ENCODE assay signal across 7 mouse cellular contexts in genomic region chr11:102223166-102223565, GRCm38 (mm10). TPM values are rescaled to one million over a fixed set of nuclear protein-coding genes. Genes with fewer than 3 reads are reported as not detected.
DNase-seq lines count a peak whose midpoint lies in the region; TF ChIP-seq lines count a peak whose summit lies in the region.

No protein-coding gene starts in this region.

- DNase-seq in lung, adult 2 months, result no peak
- no peak for DNase-seq in lung, postnatal 25 days (ENCODE audit: low spot score)
- peak; percentile 77 for DNase-seq in MN1 (ENCODE audit: low spot score)
- DNase-seq in embryo, embryonic 10 days (ENCODE audit: low spot score), result peak; percentile 73
- peak; percentile 80 for DNase-seq in kidney, postnatal 10 days
- DNase-seq in retina, postnatal 1 day, result peak; percentile 85
- no peak for DNase-seq in left cerebral cortex, adult 11 months (ENCODE audit: low spot score)

- peak; percentile 63; the same call in 1 of the 2 replicates for TF ChIP-seq CTCF in lung, adult 2 months (IDR thresholded peaks at IDR 0.05; ENCODE audit: insufficient read depth, low read length)

- 47% methylated on average over 6 of the region's 6 CpGs for WGBS in lung, adult 2 months

- TF ChIP-seq POLR2A in lung, adult 2 months (IDR thresholded peaks at IDR 0.05; ENCODE audit: borderline replicate concordance, extremely low read depth, low read depth, low read length), result no peak

- H3K4me1 ChIP-seq in lung, adult 2 months (ENCODE audit: control insufficient read depth, insufficient read depth, low read length), result peaks cover 54% of the 10 kb centered on the region

- H3K4me3 ChIP-seq in lung, adult 2 months (replicated peaks; ENCODE audit: extremely low read depth, low read depth, low read length), result no peak overlapping the region

RNA-seq across cellular contexts. Expression of gene Hdac5, which starts 6.8 kb away (rescaled TPM):
- polyA plus RNA-seq in lung, adult 2 months (2012; rRNA removed), result 140 and 160 TPM in 2 replicates

RNA-seq across cellular contexts. Expression of gene BC030867, which starts 25.5 kb away (rescaled TPM):
- 0.65 and 0.68 TPM in 2 replicates for polyA plus RNA-seq in lung, adult 2 months (2012; rRNA removed)

RNA-seq across cellular contexts. Expression of gene G6pc3, which starts 33.7 kb away (rescaled TPM):
- polyA plus RNA-seq in lung, adult 2 months (2012; rRNA removed), result 74.4 and 82.5 TPM in 2 replicates

RNA-seq across cellular contexts. Expression of gene Lsm12, which starts 38.1 kb away (rescaled TPM):
- polyA plus RNA-seq in lung, adult 2 months (2012; rRNA removed), result 20.8 and 30.6 TPM in 2 replicates

RNA-seq across cellular contexts. Expression of gene Asb16, which starts 45.4 kb away (rescaled TPM):
- polyA plus RNA-seq in lung, adult 2 months (2012; rRNA removed), result 0.15 and 1.8 TPM in 2 replicates

Comparison
In these comparisons a context has a peak if more than half of its experiments do, and no peak if none do; other contexts are left out.
1. DNase-seq: peak in MN1 (single experiment), embryo, embryonic 10 days (single experiment), kidney, postnatal 10 days (single experiment) and retina, postnatal 1 day (single experiment); none in lung, adult 2 months (single experiment), lung, postnatal 25 days (single experiment) and left cerebral cortex, adult 11 months (single experiment).